Mouse (Mus musculus): ENCODE results near the gene Insc.

DNA sequence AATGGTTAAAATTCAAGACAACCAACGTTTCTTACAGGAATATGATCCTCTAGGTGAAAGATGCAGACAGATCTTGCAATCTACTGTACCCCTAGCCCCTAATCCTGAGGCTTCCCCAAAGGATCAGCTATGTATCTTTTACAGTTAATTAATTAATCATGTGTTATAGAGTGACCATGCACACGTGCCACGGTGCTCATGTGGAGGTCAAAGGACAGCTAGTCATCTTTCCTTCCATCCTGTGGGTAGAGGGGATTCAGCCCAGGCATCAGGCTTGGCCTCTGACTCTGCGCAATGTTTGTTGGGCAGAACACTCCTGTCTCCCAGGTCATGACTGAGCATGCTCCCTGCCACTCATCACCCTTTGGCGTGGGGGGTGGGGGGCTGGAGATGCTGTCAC is 74.4 kb downstream of the Insc start:
- TF ChIP-seq CTCF (IDR thresholded peaks at IDR 0.05; ENCODE audit: extremely low read depth, insufficient read length, insufficient replicate concordance, low read depth, low read length), result no peak
- TF ChIP-seq POLR2A (IDR thresholded peaks at IDR 0.05; ENCODE audit: low read depth, low read length), result no peak

Measured in small intestine, adult 2 months (tissue).